Mouse (Mus musculus) intestine, postnatal 0 days (tissue): ENCODE results near the gene Dusp5. TPM values are rescaled to one million over a fixed set of nuclear protein-coding genes. Genes with fewer than 3 reads are reported as not detected.

Experiments used
- ATAC-seq: fragments of 200-750 bp; cut with Nextera tagmentation; 2 replicates; pipeline ENCODE4 v1.8.0; 2017; ENCODE audit warnings: mild to moderate bottlenecking, moderate TSS enrichment, moderate library complexity
- H3K27ac ChIP-seq: fragments of 300-500 bp; sonication (generic); 2 replicates; pipeline ENCODE4 v1.5.1; 2014; ENCODE audit warnings: mild to moderate bottlenecking, low read depth, low read length, moderate library complexity
- H3K27me3 ChIP-seq: fragments of 300-500 bp; sonication (generic); replicated peaks from 2 replicates; pipeline ENCODE4 v1.6.1; 2014; ENCODE audit warnings: low read length, mixed read lengths; ENCODE audit not compliant: control insufficient read depth, insufficient read depth
- H3K36me3 ChIP-seq: fragments of 300-500 bp; sonication (generic); 2 replicates; pipeline ENCODE4 v1.6.1; 2014; ENCODE audit warnings: mild to moderate bottlenecking, moderate library complexity; ENCODE audit not compliant: control insufficient read depth, insufficient read depth
- H3K4me1 ChIP-seq: fragments of 300-500 bp; sonication (generic); replicated peaks from 2 replicates; pipeline ENCODE4 v1.6.1; 2014; ENCODE audit warnings: antibody characterized with exemption, low read length, mixed read lengths; ENCODE audit not compliant: control insufficient read depth, insufficient read depth
- H3K4me2 ChIP-seq: fragments of 300-500 bp; sonication (generic); replicated peaks from 2 replicates; pipeline ENCODE4 v1.6.1; 2014; ENCODE audit warnings: low read depth, mild to moderate bottlenecking, moderate library complexity
- H3K4me3 ChIP-seq: fragments of 300-500 bp; sonication (generic); 2 replicates; pipeline ENCODE4 v1.5.1; 2014; ENCODE audit warnings: low read depth, low read length
- H3K9ac ChIP-seq: fragments of 300-500 bp; sonication (generic); 2 replicates; pipeline ENCODE4 v1.6.1; 2014; ENCODE audit warnings: mild to moderate bottlenecking, low read depth, low read length
- H3K9me3 ChIP-seq: fragments of 300-500 bp; sonication (generic); 2 replicates; pipeline ENCODE4 v1.6.1; 2016; ENCODE audit warnings: mixed run types; ENCODE audit not compliant: control insufficient read depth
- CTCF ChIP-seq: sonication (generic); IDR thresholded peaks from 2 replicates; pipeline ENCODE4 v1.5.1; 2016; ENCODE audit warnings: low read depth, mild to moderate bottlenecking, control low read depth, antibody characterized with exemption, moderate library complexity
- WGBS: fragments of 180-500 bp; shearing (Covaris S2); extraction: QIAGEN DNeasy Blood & Tissue Kit; methylation state at CpG from one replicate; pipeline ENCODE4 v1.1.7; 2014; 5-methylcytosine and 5-hydroxymethylcytosine counted together
- polyA plus RNA-seq: library from polyadenylated mRNA; unstranded; fragments of >200 nt; fragmentation: Nextera tagmentation; extraction: Ambion mirVana; gene quantifications from 2 replicates; pipeline ENCODE4 v1.2.1, GENCODE M21; 2015

The Dusp5 gene
- polyA plus RNA-seq, 1 experiment from 2014 or later: 12.4 TPM

GRCm38 (mm10) chr19:53544923-53545561 is 16.1 kb downstream of the Dusp5 start:
- Histone ChIP-seq H3K4me3 (no peak overlapping the region), H3K4me1 (no peaks in the 10 kb centered on the region), H3K9ac (no peak overlapping the region), H3K27ac (no peak overlapping the region), H3K4me2 (no peak overlapping the region), H3K9me3 (no peaks in the 10 kb centered on the region), H3K27me3 (no peaks in the 10 kb centered on the region), H3K36me3 (peaks cover 29% of the 10 kb centered on the region)
- TF ChIP-seq CTCF: no peak
- ATAC-seq: no peak
- WGBS: 67% methylated on average over 4 of the region's 4 CpGs

- TF ChIP-seq CTCF: no peak
- peaks cover 9% of the 10 kb centered on the region; the same call in 1 of the 2 replicates for H3K36me3 ChIP-seq
- H3K4me2 ChIP-seq: no peak overlapping the region
- H3K27me3 ChIP-seq: no peaks in the 10 kb centered on the region
- no peak overlapping the region for H3K4me3 ChIP-seq
- H3K4me1 ChIP-seq: 0 out of 2 replicates have a peak, but pooled peaks cover 2% of the 10 kb centered on the region
- WGBS: 59% methylated on average over 8 of the region's 8 CpGs
- no peak overlapping the region for H3K27ac ChIP-seq
- ATAC-seq: no peak
- no peaks in the 10 kb centered on the region for H3K9me3 ChIP-seq
- no peak overlapping the region for H3K9ac ChIP-seq
Observed at GRCm38 (mm10) chr19:53547597-53547996, 18.7 kb downstream of the Dusp5 start.

GRCm38 (mm10) chr19:53550972-53551371 is 22.1 kb downstream of the Dusp5 start:
- Histone ChIP-seq H3K27ac (no peak overlapping the region), H3K27me3 (no peaks in the 10 kb centered on the region), H3K4me1 (0 out of 2 replicates have a peak, but pooled peaks cover 4% of the 10 kb centered on the region), H3K36me3 (no peaks in the 10 kb centered on the region), H3K9ac (no peak overlapping the region), H3K9me3 (no peaks in the 10 kb centered on the region), H3K4me3 (no peak overlapping the region), H3K4me2 (no peak overlapping the region)
- 76% methylated on average over 12 of the region's 12 CpGs for WGBS
- TF ChIP-seq CTCF: no peak
- ATAC-seq: no peak

- Histone ChIP-seq H3K4me1 (peaks cover 4% of the 10 kb centered on the region; the same call in 1 of the 2 replicates), H3K4me2 (no peak overlapping the region), H3K27me3 (no peaks in the 10 kb centered on the region), H3K27ac (no peak overlapping the region), H3K4me3 (no peak overlapping the region), H3K36me3 (no peaks in the 10 kb centered on the region), H3K9me3 (no peaks in the 10 kb centered on the region), H3K9ac (no peak overlapping the region)
- no peak for ATAC-seq
- 42% methylated on average over 10 of the region's 10 CpGs for WGBS
- no peak for TF ChIP-seq CTCF
Observed at GRCm38 (mm10) chr19:53552216-53552786, 23.4 kb downstream of the Dusp5 start.

GRCm38 (mm10) chr19:53552795-53553194 is 23.9 kb downstream of the Dusp5 start:
- Histone ChIP-seq H3K9ac (no peak overlapping the region), H3K4me2 (no peak overlapping the region), H3K27me3 (no peaks in the 10 kb centered on the region), H3K4me3 (no peak overlapping the region), H3K4me1 (peaks cover 4% of the 10 kb centered on the region; the same call in 1 of the 2 replicates), H3K9me3 (no peaks in the 10 kb centered on the region), H3K27ac (no peak overlapping the region), H3K36me3 (no peaks in the 10 kb centered on the region)
- no peak for ATAC-seq
- TF ChIP-seq CTCF: 0 out of 2 replicates have a peak, but pooled peaks have one; percentile 5
- 62% methylated on average over 6 of the region's 6 CpGs for WGBS

- peak overlapping the region; percentile 69 for H3K27ac ChIP-seq
- 43% methylated on average over 11 of the region's 11 CpGs for WGBS
Observed at GRCm38 (mm10) chr19:53554402-53554801, 25.5 kb downstream of the Dusp5 start.

More at GRCm38 (mm10) chr19:53554402-53554801, 25.5 kb downstream of the Dusp5 start:
- no peak overlapping the region for H3K9ac ChIP-seq
- H3K4me2 ChIP-seq: no peak overlapping the region
- no peaks in the 10 kb centered on the region for H3K9me3 ChIP-seq
- no peak overlapping the region for H3K4me3 ChIP-seq
- H3K27me3 ChIP-seq: no peaks in the 10 kb centered on the region
- peak; percentile 82 for ATAC-seq
- H3K4me1 ChIP-seq: peaks cover 4% of the 10 kb centered on the region; the same call in 1 of the 2 replicates
- TF ChIP-seq CTCF: no peak
- no peaks in the 10 kb centered on the region for H3K36me3 ChIP-seq
